Mouse (Mus musculus) telencephalon, adult 2 months (tissue): Measurements from ENCODE around the gene Camk1g.

Source experiments
- DNase-seq: peaks from one replicate; pipeline ENCODE4 v3.0.0-alpha.2; 2011; ENCODE audit warnings: low read depth, low spot score

Gene Camk1g

DNA sequence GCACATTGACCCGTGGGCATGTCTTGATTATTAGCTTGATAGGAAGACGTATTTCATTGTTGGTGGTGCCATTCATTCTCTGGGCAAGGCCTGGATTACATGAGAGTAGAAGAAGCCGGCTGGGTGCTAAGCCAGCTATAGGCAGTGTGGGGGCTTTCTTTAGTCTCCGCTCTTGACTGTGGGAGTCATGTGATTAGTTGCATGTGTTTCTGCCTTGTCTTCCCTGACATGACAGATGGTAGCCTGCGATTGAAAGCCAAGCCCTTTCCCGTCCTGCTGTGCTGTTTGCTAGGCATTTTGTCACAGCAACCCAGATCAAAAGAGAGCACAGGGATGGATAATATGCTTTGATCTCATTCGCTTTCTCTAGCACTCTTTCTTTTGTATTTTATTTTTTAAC lies 64.7 kb downstream of the Camk1g start:
- DNase-seq, result no peak

DNA sequence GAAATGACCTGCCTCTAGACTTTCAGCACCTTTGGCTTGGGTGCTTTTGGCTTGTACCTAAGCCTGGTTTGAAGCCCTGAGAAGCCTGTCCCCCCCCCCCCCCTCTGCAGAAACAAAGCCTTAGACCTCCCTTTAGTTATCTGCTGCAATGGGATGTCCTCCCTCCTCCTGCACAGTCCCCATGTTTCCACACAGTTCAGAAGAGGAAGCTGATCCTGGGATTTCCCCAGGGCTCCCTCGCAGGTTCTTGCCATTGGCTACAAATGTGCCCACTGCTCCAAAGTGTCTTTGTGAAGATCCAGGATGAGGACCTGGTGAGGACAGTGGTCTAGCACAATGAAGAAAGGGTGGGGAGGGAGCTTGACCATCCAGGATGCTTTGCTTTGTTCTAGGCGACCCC lies 67.0 kb downstream of the Camk1g start:
- no peak for DNase-seq

DNA sequence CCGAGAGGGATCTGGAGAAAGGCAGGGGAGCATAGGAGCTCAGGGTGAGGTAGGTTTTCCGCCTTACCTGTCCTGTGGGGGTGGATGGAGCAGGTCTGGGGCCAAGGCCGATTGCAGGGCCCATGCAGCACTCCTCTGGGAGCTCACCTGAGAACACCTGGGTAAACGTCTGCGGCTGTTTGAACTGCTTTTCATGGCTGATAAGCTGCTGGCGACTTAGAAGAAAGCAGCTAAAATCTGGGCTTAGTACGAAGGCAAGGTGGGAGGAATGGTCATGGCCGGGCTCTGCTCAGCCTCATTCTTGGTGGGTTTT lies 68.0 kb downstream of the Camk1g start:
- no peak for DNase-seq

DNA sequence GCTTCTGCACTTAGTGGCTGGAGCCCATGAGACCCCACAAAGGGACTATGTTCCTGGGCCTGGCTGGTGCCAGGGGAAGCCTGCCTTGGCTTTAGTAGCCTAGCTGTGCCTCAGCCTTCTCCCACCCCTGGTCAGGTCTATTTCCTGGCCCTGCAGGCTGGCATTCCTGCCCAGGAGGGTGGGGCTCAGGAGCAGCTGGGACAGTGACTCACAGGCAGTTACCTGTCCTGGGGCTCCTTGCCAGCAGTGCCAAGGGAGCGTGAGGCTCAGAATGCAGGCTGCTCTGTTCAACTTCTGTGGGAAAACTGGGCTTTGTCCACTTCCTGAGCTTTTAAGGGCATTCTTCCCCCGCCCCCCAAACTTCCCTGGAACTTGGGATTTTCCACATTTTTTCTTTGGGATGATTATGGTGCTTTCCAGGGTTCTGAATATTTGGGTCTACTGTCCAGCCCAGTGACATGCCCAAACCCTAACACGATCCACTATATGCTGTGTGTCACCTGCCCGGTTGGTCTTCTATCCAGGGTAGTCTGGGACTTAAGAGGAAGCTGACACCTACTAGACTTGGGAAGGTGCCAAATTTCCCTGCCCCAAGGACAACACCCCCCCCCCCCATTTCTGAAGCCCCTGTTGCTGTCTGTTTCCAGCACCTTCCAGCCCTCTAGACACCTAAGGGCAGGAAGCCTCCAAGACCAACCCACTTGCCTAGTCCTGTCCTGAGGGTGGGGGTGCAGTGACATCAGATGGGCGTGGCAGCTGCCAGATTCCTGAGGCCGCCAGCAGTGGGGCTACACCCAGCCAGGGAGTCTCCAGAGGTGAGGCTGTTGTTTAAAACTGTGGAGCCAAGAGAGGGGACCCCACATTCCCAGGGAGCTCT lies 68.6 kb downstream of the Camk1g start:
- no peak for DNase-seq

DNA sequence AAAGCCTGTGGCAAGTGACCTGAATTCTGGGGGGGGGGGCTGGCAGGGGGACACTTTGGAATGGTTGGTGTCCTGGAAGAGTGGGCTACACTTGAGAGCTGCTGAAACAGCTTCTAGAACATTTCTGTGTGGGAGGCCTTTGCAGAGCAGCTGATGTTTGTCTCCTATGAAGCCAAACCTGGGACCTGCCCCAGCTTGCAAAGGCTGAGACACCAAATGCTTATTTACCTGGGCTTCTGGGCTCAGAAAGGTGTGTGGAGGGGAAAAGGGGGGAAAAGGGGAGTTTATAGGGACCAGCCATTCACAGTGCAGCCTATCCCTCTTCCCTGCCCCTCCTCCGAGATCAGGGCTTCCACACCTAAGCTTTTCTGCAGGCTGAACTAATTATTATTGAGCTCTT lies 70.1 kb downstream of the Camk1g start:
- DNase-seq, result no peak

DNA sequence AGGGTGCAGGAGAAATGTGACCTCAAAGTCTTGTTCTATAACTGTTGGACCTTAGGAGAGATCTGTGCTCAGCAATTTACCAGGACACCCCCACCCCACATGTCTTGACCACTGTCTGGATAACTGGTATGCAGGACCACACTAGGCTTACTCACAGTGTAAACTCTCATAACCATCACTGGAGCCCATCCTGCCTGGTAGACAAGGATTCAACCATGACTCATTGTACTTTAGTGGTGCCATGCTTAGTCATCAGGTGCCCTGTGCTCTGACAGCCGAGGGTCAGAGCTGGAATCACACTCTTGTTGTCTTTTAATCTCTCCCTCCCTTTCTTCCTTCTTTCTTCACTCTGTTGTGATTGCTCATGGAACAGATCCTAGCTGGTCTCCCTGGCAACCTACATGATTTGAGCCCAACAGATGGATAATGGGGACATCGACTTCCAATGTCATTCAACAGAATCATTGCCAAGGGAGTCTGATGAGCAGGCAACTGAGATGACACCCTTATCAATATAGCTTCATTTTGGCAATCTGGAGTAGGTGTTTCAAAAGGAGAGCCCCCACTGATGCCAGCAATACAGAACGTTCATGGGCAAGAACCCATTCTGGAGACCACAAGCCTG lies 71.8 kb downstream of the Camk1g start:
- no peak for DNase-seq
